ENCODE assay signal across 18 mouse cellular contexts in genomic region chr7:81254579-81254978, GRCm38 (mm10). TPM values are rescaled to one million over a fixed set of nuclear protein-coding genes. Genes with fewer than 3 reads are reported as not detected.
A peak's percentile ranks its signal among the peaks of the same experiment; 100 is the strongest.
DNase-seq lines count a peak whose midpoint lies in the region; ATAC-seq and TF ChIP-seq lines count a peak whose summit lies in the region.
"Had no signal": no experiment of that assay in that cellular context is flagged by ENCODE, and none has a peak within 500 bp of the region (broad histone marks: within the 10 kb centered on the region; RNA-seq: fewer than 3 reads in every experiment).

No protein-coding gene starts in this region.

- DNase-seq in ES-E14 (ENCODE audit: low read depth, low spot score) (peak; percentile 7), ZHBTc4 (ENCODE audit: low read depth, low spot score) (peak; percentile 26)
- peak; percentile 67 for DNase-seq in kidney, postnatal 14 days
- no peak for DNase-seq in thymus, postnatal 10 days (ENCODE audit: low spot score in 2 of 2)
- DNase-seq in c-Kit-positive CD71-positive TER-119-positive erythroid progenitor cells, embryonic 14.5 days (ENCODE audit: low spot score), result no peak
- DNase-seq: adrenal gland, postnatal 10 days; cerebellum, adult 18-20 months; cerebellum, adult 9-11 months; cerebellum, postnatal 36 days; gastrocnemius, postnatal 36 days; heart, postnatal 10 days had no signal

- H3K27me3 ChIP-seq in kidney, embryonic 15.5 days, result no peaks in the 10 kb centered on the region
- no peaks in the 10 kb centered on the region for H3K27me3 ChIP-seq in forebrain, embryonic 16.5 days (replicated peaks; ENCODE audit: control insufficient read depth, insufficient read depth, low read length)
- H3K27me3 ChIP-seq: forebrain, embryonic 13.5 days; hindbrain, embryonic 13.5 days had no signal

- H3K4me1 ChIP-seq in ES-E14 (ENCODE audit: control insufficient read depth in 2 of 2, insufficient read depth in 2 of 2, low read length in 2 of 2, poor library complexity in 1 of 2), result no peaks in the 10 kb centered on the region
- H3K4me1 ChIP-seq in kidney, embryonic 15.5 days, result peaks cover 11% of the 10 kb centered on the region; the same call in 1 of the 2 replicates
- H3K4me1 ChIP-seq in forebrain, embryonic 16.5 days (replicated peaks; ENCODE audit: control insufficient read depth, insufficient read depth, low read length), result no peaks in the 10 kb centered on the region
- H3K4me1 ChIP-seq: embryonic facial prominence, embryonic 10.5 days; forebrain, embryonic 13.5 days; hindbrain, embryonic 13.5 days had no signal

- H3K9me3 ChIP-seq in ES-E14 (ENCODE audit: control insufficient read depth, insufficient read depth, low read depth, low read length), result no peaks in the 10 kb centered on the region
- no peaks in the 10 kb centered on the region for H3K9me3 ChIP-seq in kidney, embryonic 15.5 days (replicated peaks)
- no peaks in the 10 kb centered on the region for H3K9me3 ChIP-seq in forebrain, embryonic 16.5 days (ENCODE audit: control insufficient read depth, low read length)
- H3K9me3 ChIP-seq: embryonic facial prominence, embryonic 10.5 days; forebrain, embryonic 13.5 days; G1E; heart, embryonic 10.5 days; hindbrain, embryonic 13.5 days had no signal

- no peak overlapping the region for H3K27ac ChIP-seq in ES-E14 (ENCODE audit: insufficient read depth, low read depth, low read length, poor library complexity, severe bottlenecking)
- peak overlapping the region; percentile 46; the same call in 1 of the 2 replicates for H3K27ac ChIP-seq in kidney, embryonic 15.5 days
- H3K27ac ChIP-seq in forebrain, embryonic 16.5 days (ENCODE audit: low read length), result no peak overlapping the region
- H3K27ac ChIP-seq: embryonic facial prominence, embryonic 10.5 days; forebrain, embryonic 13.5 days; heart, embryonic 10.5 days; hindbrain, embryonic 13.5 days had no signal

- no peak overlapping the region for H3K4me2 ChIP-seq in kidney, embryonic 15.5 days
- no peak overlapping the region for H3K4me2 ChIP-seq in forebrain, embryonic 16.5 days (ENCODE audit: low read length)
- H3K4me2 ChIP-seq: forebrain, embryonic 13.5 days; hindbrain, embryonic 13.5 days had no signal

- in situ Hi-C loops in ES-E14 (cut with MboI; ENCODE audit: low sequenced_read_pairs in 2 of 2, unreplicated experiment in 2 of 2), result no loop called here

- no peak for ATAC-seq in kidney, embryonic 15.5 days (replicated peaks; ENCODE audit: low FRiP score)
- ATAC-seq in forebrain, embryonic 16.5 days, result no peak
- ATAC-seq: forebrain, embryonic 13.5 days had no signal

- no peak overlapping the region for H3K9ac ChIP-seq in ES-E14 (ENCODE audit: insufficient read depth, low read depth, low read length, poor library complexity, severe bottlenecking)
- no peak overlapping the region for H3K9ac ChIP-seq in kidney, embryonic 15.5 days
- H3K9ac ChIP-seq in forebrain, embryonic 16.5 days (replicated peaks; ENCODE audit: low read depth, low read length), result no peak overlapping the region
- H3K9ac ChIP-seq: forebrain, embryonic 13.5 days; hindbrain, embryonic 13.5 days had no signal

- no peak overlapping the region for H3K4me3 ChIP-seq in ES-E14 (ENCODE audit: insufficient read depth in 1 of 2, low read depth in 1 of 2, low read length in 2 of 2, poor library complexity in 1 of 2, severe bottlenecking in 1 of 2)
- H3K4me3 ChIP-seq in kidney, embryonic 15.5 days (replicated peaks), result no peak overlapping the region
- no peak overlapping the region for H3K4me3 ChIP-seq in forebrain, embryonic 16.5 days (replicated peaks; ENCODE audit: low read length)
- H3K4me3 ChIP-seq: embryonic facial prominence, embryonic 10.5 days; forebrain, embryonic 13.5 days; heart, embryonic 10.5 days; hindbrain, embryonic 13.5 days had no signal

- H3K36me3 ChIP-seq in ES-E14 (ENCODE audit: control insufficient read depth, insufficient read depth, low read length, poor library complexity, severe bottlenecking), result no peaks in the 10 kb centered on the region
- H3K36me3 ChIP-seq in kidney, embryonic 15.5 days, result no peaks in the 10 kb centered on the region
- no peaks in the 10 kb centered on the region for H3K36me3 ChIP-seq in forebrain, embryonic 16.5 days (ENCODE audit: control insufficient read depth, insufficient read depth)
- H3K36me3 ChIP-seq: embryonic facial prominence, embryonic 10.5 days; G1E; heart, embryonic 10.5 days; hindbrain, embryonic 13.5 days had no signal

TF ChIP-seq in ES-E14, 5 proteins besides CTCF, POLR2A, EP300 and RAD21:
- no peak for TF ChIP-seq ZC3H11A (IDR thresholded peaks at IDR 0.05; ENCODE audit: borderline replicate concordance, low read depth, low read length)
- TF ChIP-seq CHD2 (IDR thresholded peaks at IDR 0.05; ENCODE audit: low read depth, low read length), result no peak
- TF ChIP-seq HCFC1 (IDR thresholded peaks at IDR 0.05; ENCODE audit: borderline replicate concordance, insufficient read depth, low read length), result no peak
- no peak for TF ChIP-seq ZNF384 (IDR thresholded peaks at IDR 0.05; ENCODE audit: low read depth, low read length)
- TF ChIP-seq MAFK (IDR thresholded peaks at IDR 0.05; ENCODE audit: insufficient read depth, low read depth, low read length), result no peak

RNA-seq across cellular contexts. Expression of gene Pde8a, which starts 41.2 kb away (rescaled TPM):
- total RNA-seq in ES-E14 (2012; rRNA removed), result 1.3 and 2.2 TPM in 2 replicates
- 5.7 and 6.2 TPM in 2 replicates for polyA plus RNA-seq in kidney, embryonic 15.5 days (2015; fragmentation: Nextera tagmentation; extraction: Ambion mirVana)
- polyA plus RNA-seq in forebrain, embryonic 16.5 days (2015; fragmentation: Nextera tagmentation; extraction: Ambion mirVana), result 2.1 and 2.3 TPM in 2 replicates
- polyA plus RNA-seq: G1E had no signal

Comparison
In these comparisons a context has a peak if more than half of its experiments do, and no peak if none do; other contexts are left out.
1. DNase-seq: peak in ES-E14 (single experiment), ZHBTc4 (single experiment) and kidney, postnatal 14 days (single experiment); none in thymus, postnatal 10 days (0 of 2) and c-Kit-positive CD71-positive TER-119-positive erythroid progenitor cells, embryonic 14.5 days (single experiment).